Mouse (Mus musculus): ENCODE data around the gene Dusp16. TPM values are rescaled to one million over a fixed set of nuclear protein-coding genes. Genes with fewer than 3 reads are reported as not detected.
A peak's percentile ranks its signal among the peaks of the same experiment; 100 is the strongest.

Gene Dusp16
- 21.5 and 22.6 TPM in 2 replicates for polyA plus RNA-seq (2015; fragmentation: Nextera tagmentation; extraction: Ambion mirVana)

DNA sequence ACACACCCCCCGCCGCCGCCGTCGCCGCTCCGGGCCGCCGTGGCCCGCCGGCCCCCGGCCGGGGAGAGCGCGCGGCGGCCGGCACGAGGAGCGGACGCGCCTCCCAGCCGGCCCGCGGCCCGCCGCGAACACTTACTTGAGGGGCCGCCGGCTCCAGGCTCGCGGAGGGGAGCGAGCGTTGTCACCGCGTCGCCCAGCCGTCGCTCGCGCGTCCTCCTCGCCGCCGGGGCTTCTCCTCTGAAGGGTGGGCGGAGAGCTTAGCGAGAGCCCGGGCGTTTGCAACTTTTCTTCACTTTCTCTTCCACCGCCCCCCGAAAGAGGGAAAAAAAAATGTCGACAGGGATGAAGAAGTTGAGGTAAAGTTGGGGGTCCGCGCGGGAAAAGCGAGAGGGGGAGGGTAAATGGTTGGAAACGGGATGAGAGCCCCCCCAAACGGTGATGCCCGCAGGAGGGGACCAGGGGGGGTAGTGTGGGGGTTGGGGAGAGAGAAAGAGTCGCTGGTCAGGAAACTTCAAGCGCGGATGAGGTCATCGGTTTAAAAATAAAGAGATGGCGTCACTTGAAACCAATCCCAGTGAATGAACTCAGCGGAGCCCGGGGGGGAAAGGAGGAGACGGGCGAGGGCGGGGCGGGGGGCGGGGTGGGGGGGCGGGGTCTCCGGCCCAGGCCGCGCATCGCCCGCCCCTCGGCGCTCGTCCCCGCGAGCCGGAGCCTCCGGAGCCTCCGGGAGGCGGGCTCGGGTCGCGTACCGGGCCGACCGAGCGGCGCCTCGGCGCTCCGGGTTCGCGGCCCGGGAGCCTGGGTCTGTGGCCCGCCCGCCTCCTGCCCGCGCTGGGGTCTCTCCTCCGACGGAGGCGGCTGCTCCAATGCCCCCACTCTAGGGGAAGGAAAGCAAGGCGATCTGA lies at the start of gene Dusp16:
Gene Dusp16 (minus strand): TSS at position 485 of the 905 bp plus-strand sequence.
- no peaks in the 10 kb centered on the region for H3K27me3 ChIP-seq
- H3K4me2 ChIP-seq: peak within 1 kb of the TSS; percentile 56
- peaks cover 17% of the 10 kb centered on the region for H3K4me1 ChIP-seq
- H3K36me3 ChIP-seq: no peaks in the 10 kb centered on the region
- WGBS: under 1% methylated on average over 94 of the region's 108 CpGs
- peak within 1 kb of the TSS; percentile 73 for H3K4me3 ChIP-seq
- H3K9me3 ChIP-seq: no peaks in the 10 kb centered on the region
- peak; percentile 89 for ATAC-seq (ENCODE audit: insufficient number of reproducible peaks, low FRiP score, low TSS enrichment, low read depth)
- peak within 1 kb of the TSS; percentile 95 for H3K9ac ChIP-seq
- H3K27ac ChIP-seq: peak within 1 kb of the TSS; percentile 99

DNA sequence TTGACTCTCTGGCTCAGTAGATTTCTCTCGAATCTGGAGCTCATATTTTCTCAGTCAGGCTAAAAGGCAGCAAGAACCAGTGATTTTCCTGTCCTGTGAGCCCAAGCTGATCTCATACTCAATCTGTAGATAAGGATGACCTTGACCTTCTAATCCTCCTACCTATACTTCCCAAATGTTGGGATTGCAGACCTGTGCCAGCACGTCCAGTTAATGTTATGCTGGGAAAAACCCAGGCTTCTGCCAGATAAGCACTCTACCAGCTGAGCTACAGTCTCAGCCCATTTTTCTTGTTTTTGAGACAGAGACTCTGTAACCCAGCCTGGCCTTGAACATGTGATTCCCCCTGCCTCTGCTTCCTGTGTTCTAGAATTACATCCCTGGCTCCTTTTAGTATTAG lies 47.9 kb upstream of the Dusp16 start:
- Histone ChIP-seq H3K27ac (no peak overlapping the region), H3K9ac (no peak overlapping the region), H3K36me3 (0 out of 2 replicates have a peak, but pooled peaks cover 2% of the 10 kb centered on the region), H3K4me1 (no peaks in the 10 kb centered on the region), H3K9me3 (no peaks in the 10 kb centered on the region), H3K4me3 (no peak overlapping the region), H3K4me2 (no peak overlapping the region), H3K27me3 (no peaks in the 10 kb centered on the region)
- no peak for ATAC-seq (ENCODE audit: insufficient number of reproducible peaks, low FRiP score, low TSS enrichment, low read depth)
- 66% methylated on average over 2 of the region's 2 CpGs for WGBS

DNA sequence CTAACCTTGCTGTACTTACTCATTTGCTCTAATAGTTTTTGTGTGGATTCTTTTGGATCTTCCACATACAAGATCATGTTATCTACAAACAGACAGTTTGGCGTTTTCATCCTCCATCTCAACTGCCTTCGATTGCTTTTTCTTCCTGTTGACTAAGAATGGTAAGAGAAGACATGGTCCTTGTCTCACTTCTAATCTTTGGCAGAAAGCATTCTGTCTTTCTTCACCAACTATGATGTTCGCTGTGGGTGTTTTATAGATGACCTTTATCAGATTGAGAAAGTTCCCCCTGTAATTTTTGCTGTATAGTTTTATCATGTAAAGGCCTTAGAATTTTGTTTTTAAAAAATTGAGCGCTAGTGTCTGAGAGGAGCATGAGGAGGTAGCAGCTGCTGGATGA lies 45.7 kb upstream of the Dusp16 start:
- Histone ChIP-seq H3K9me3 (no peaks in the 10 kb centered on the region), H3K36me3 (0 out of 2 replicates have a peak, but pooled peaks cover 2% of the 10 kb centered on the region), H3K4me3 (no peak overlapping the region), H3K9ac (no peak overlapping the region), H3K4me1 (no peaks in the 10 kb centered on the region), H3K27ac (no peak overlapping the region), H3K4me2 (no peak overlapping the region), H3K27me3 (no peaks in the 10 kb centered on the region)
- WGBS: 93% methylated on average over 4 of the region's 4 CpGs
- no peak for ATAC-seq (ENCODE audit: insufficient number of reproducible peaks, low FRiP score, low TSS enrichment, low read depth)

DNA sequence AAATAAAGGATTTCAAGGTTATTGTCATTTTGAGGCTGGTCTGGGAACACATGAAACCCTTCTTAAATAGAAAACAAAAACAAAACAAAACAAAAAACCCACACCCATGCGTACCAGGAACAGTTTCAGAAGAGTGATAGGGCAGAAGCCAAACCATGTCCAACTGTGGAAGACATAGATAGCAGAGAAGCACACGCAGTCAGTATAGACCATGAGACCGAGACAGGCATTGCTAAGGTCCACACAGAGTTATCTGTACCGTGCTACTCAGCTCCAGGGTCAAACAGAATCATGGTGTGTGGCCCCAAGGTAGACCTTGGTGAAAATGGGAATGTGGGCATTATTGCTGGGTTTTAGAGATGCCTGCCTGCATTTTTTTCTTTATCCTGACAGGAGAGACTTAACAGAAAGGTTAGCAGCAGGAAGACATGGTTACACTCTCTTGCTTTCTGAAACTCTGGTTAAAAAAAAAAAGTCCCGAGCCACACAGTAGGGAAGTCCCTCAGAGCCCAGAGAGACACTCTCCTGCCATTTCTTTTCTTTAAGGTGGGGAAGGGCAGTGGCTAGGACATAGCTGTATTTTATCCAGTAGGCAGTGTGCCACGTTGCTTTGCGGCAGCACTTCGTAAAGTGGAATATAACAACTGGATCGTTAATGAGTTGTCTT lies 42.3 kb upstream of the Dusp16 start:
- H3K4me2 ChIP-seq: no peak overlapping the region
- H3K4me3 ChIP-seq: no peak overlapping the region
- no peaks in the 10 kb centered on the region for H3K27me3 ChIP-seq
- H3K27ac ChIP-seq: no peak overlapping the region
- WGBS: 69% methylated on average over 9 of the region's 9 CpGs
- no peak overlapping the region for H3K9ac ChIP-seq
- ATAC-seq (ENCODE audit: insufficient number of reproducible peaks, low FRiP score, low TSS enrichment, low read depth): no peak
- no peaks in the 10 kb centered on the region for H3K4me1 ChIP-seq
- H3K9me3 ChIP-seq: no peaks in the 10 kb centered on the region
- H3K36me3 ChIP-seq: 0 out of 2 replicates have a peak, but pooled peaks cover 2% of the 10 kb centered on the region

DNA sequence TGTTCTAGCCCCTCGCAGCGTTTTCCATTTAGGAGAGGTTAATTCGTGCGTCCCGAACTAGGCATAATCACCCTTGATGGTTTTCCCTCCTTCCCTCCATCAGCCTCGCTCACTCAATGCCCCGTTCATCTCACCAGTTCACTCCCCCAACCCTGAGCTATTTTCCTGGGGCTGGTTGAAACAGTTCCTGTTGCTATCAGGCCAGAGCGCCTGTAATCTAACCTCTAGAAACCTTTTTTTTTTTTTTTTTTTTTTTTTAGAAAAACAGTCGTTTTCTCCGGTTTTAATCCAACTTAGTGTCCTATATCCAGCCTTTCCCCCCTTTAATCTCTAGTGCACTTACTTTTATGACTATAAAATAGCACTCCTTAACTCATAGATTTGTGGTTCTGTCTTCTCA lies 38.4 kb upstream of the Dusp16 start:
- Histone ChIP-seq H3K27me3 (no peaks in the 10 kb centered on the region), H3K4me1 (peaks cover 8% of the 10 kb centered on the region; the same call in 1 of the 2 replicates), H3K9ac (peak overlapping the region; percentile 69; the same call in 1 of the 2 replicates), H3K4me2 (peak overlapping the region; percentile 80), H3K27ac (no peak overlapping the region; the same call in 1 of the 2 replicates), H3K36me3 (no peaks in the 10 kb centered on the region), H3K4me3 (peak overlapping the region; percentile 76), H3K9me3 (no peaks in the 10 kb centered on the region)
- ATAC-seq (ENCODE audit: insufficient number of reproducible peaks, low FRiP score, low TSS enrichment, low read depth): no peak
- WGBS: 3% methylated on average over 10 of the region's 10 CpGs

DNA sequence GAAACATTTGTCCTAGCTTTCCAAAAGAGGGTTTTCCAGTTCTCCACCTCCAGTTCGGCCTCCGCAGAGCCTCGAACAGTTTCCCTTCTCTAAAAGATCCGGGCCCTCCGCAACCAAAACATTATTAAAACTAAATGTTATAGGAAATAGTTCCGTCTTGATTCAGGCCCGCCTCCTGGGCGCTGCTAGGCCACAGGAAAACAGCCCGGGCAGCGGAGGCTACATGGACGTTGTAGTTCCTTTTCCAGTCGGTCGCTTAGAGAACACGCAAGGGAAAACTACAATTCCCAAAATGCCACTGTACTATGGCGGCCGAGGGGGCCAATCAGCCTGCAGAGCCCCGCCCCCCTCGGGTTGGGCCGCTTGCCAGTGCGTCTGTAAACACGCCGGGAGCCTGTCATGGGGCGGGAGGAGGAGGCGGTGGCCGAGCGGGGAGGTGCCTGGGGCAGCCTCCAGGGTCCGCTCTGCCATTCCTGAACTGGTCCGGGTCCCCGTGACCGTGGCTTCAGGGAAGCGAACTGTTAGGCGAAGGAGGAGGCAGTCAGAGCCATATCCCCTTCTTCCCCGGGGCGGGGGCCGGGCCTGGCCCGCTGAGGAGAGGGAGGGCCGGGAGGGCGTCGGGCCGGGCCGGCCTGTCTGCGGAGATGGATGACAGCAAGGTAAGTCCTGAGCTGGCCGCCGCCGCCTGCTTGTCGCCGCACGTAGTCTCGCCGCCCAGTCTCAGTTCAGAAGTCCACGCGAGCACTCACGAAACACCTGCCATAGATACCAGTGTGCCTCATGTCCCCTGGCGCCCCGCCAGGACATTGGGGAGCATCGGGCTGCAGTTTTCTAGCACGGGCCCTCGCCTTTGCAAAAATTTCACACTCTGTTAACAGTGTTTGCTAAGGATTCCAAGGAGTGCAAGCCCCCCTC lies 37.6 kb upstream of the Dusp16 start, which contains the start of gene Crebl2:
Gene Crebl2 (plus strand): TSS at position 369 of the 915 bp plus-strand sequence.
- H3K4me3 ChIP-seq: peak within 1 kb of the TSS; percentile 76
- H3K4me2 ChIP-seq: peak within 1 kb of the TSS; percentile 80
- H3K9ac ChIP-seq: peak within 1 kb of the TSS; percentile 69
- no peaks in the 10 kb centered on the region for H3K9me3 ChIP-seq
- H3K4me1 ChIP-seq: peaks cover 8% of the 10 kb centered on the region; the same call in 1 of the 2 replicates
- WGBS: under 1% methylated on average over 50 of the region's 58 CpGs
- no peaks in the 10 kb centered on the region for H3K36me3 ChIP-seq
- H3K27me3 ChIP-seq: no peaks in the 10 kb centered on the region
- peak within 1 kb of the TSS; percentile 91 for H3K27ac ChIP-seq
- ATAC-seq (ENCODE audit: insufficient number of reproducible peaks, low FRiP score, low TSS enrichment, low read depth): peak; percentile 96

DNA sequence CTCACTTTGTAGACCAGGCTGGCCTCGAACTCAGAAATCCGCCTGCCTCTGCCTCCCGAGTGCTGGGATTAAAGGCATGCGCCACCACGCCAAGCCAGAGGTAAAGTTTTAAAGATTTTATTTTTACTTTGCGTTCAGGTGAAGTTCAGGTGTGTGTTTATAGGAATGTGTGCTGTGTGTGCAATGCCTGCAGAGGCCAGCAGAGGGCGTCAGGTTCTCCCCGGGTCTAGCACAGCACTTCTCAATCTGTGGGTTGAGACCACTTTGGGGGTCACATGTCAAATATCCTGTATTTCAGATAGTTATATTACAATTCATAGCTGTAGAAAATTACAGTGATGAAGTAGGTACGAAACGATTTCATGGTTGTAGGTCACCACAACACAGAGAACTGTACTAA lies 30.4 kb upstream of the Dusp16 start:
- WGBS: 68% methylated on average over 10 of the region's 10 CpGs

DNA sequence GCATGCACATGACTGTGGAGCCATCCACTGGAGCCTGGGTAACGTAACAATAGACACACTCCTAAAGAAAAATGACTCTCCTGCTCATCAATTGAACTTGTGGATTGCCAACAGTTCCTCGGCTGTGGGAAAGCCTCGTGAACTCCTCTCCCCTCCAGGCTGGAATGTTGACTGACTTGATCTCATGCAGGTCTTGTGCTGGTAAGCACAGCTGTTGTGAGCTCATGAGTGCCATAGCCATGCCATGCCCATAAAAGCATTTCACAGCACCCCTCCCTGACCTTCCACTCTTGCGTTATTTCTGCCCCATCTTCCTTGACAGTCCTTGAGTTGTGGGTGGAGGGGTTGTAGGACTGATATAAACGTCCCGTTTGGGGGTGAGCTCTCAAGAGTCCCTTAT lies 28.0 kb upstream of the Dusp16 start:
- Histone ChIP-seq H3K36me3 (no peaks in the 10 kb centered on the region), H3K4me2 (no peak overlapping the region), H3K9ac (no peak overlapping the region), H3K9me3 (no peaks in the 10 kb centered on the region), H3K4me3 (no peak overlapping the region), H3K27me3 (no peaks in the 10 kb centered on the region), H3K4me1 (peaks cover 5% of the 10 kb centered on the region), H3K27ac (no peak overlapping the region)
- ATAC-seq (ENCODE audit: insufficient number of reproducible peaks, low FRiP score, low TSS enrichment, low read depth): no peak
- WGBS: 58% methylated on average over 6 of the region's 6 CpGs

More for the DNA sequence above, 30.4 kb upstream of the Dusp16 start:
- Histone ChIP-seq H3K4me2 (no peak overlapping the region), H3K9ac (no peak overlapping the region), H3K36me3 (no peaks in the 10 kb centered on the region), H3K9me3 (no peaks in the 10 kb centered on the region), H3K27me3 (no peaks in the 10 kb centered on the region), H3K4me3 (no peak overlapping the region), H3K27ac (no peak overlapping the region), H3K4me1 (no peaks in the 10 kb centered on the region; the same call in 1 of the 2 replicates)
- ATAC-seq (ENCODE audit: insufficient number of reproducible peaks, low FRiP score, low TSS enrichment, low read depth): no peak

DNA sequence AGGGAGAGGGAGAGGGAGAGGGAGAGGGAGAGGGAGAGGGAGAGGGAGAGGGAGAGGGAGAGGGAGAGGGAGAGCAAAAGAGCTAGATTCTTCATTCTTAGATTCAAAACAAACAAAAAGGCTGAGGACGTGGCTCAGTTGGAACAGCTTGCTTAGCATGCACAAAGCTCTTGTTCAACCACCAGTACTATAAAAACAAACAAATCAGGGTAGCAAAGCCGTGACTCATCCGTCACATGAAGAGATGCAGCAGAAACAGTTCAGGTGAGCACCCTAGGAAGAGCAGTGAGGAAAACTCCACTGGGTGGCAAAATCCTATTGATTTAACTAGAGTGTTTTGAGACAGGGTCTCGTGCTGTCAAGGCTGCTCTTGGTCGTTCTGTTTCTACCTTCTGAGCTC lies 27.3 kb upstream of the Dusp16 start:
- WGBS: 54% methylated on average over 5 of the region's 5 CpGs
- H3K36me3 ChIP-seq: no peaks in the 10 kb centered on the region
- H3K4me3 ChIP-seq: no peak overlapping the region
- H3K9ac ChIP-seq: no peak overlapping the region
- H3K27me3 ChIP-seq: no peaks in the 10 kb centered on the region
- H3K4me1 ChIP-seq: peaks cover 5% of the 10 kb centered on the region
- H3K4me2 ChIP-seq: no peak overlapping the region
- ATAC-seq (ENCODE audit: insufficient number of reproducible peaks, low FRiP score, low TSS enrichment, low read depth): no peak
- H3K9me3 ChIP-seq: no peaks in the 10 kb centered on the region
- H3K27ac ChIP-seq: no peak overlapping the region

DNA sequence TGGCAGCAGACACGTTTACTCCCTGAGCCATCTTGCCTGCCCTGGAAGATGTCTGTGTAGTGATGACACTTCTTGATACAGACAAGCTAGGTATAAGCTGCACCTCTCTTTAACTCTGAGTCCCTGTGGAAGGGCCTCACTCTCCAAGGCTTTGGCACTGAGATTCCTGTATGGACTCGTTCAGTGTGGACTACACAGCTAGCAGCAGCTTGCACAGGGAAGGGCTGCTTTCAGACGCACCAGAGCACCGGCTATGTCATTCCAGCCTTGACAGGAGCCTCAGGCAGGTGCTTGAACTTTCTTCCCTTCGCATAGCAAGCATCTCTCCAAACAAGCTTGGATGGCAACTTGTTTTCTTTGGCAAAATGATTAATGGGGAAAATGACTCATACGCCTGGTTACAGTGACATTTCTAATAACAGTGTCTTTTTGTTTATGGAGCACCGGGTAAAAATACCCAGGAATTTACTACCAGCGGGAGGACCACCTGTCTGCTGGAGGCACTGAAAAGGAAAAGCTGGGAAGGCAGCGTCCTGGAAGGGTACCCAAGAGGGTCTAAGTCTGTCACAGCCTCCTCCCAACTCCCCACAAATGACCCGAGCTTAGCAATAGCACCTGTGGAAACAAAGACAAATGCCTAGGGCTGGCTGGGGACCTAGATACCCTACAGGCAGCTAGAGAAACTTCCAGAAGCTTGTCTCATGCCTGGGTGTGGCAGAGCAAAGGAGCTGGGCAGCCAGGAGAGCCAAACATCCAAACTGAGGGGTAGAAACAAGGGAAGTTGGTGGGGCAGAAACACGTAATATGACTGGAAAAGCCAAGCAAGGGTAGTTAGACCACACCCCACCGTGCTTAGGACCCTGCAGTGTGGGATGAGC lies 24.9 kb upstream of the Dusp16 start:
- no peaks in the 10 kb centered on the region for H3K9me3 ChIP-seq
- 42% methylated on average over 12 of the region's 12 CpGs for WGBS
- no peak overlapping the region for H3K4me3 ChIP-seq
- H3K27ac ChIP-seq: peak overlapping the region; percentile 65
- ATAC-seq (ENCODE audit: insufficient number of reproducible peaks, low FRiP score, low TSS enrichment, low read depth): no peak
- no peaks in the 10 kb centered on the region for H3K27me3 ChIP-seq
- H3K4me1 ChIP-seq: peaks cover 5% of the 10 kb centered on the region
- H3K4me2 ChIP-seq: no peak overlapping the region
- H3K36me3 ChIP-seq: no peaks in the 10 kb centered on the region
- no peak overlapping the region for H3K9ac ChIP-seq

All from limb, embryonic 15.5 days (tissue).